Mouse (Mus musculus) lung, postnatal 0 days (tissue): ENCODE data around the gene Zfp182. TPM values are rescaled to one million over a fixed set of nuclear protein-coding genes. Genes with fewer than 3 reads are reported as not detected.

Experiments used
- ATAC-seq: fragments of 200-750 bp; cut with Nextera tagmentation; 2 replicates; pipeline ENCODE4 v1.8.0; 2017; ENCODE audit warnings: moderate library complexity
- DNase-seq: peaks from one replicate; pipeline ENCODE4 v3.0.0-alpha.2; 2016; ENCODE audit warnings: low spot score
- H3K27ac ChIP-seq: fragments of 300-500 bp; sonication (generic); 2 replicates; pipeline ENCODE4 v1.5.1; 2014; ENCODE audit warnings: antibody characterized with exemption, mild to moderate bottlenecking, low read length, mixed read lengths
- H3K27me3 ChIP-seq: fragments of 300-500 bp; sonication (generic); replicated peaks from 2 replicates; pipeline ENCODE4 v1.6.1; 2014; ENCODE audit warnings: low read length, mixed read lengths; ENCODE audit not compliant: insufficient read depth
- H3K36me3 ChIP-seq: fragments of 300-500 bp; sonication (generic); 2 replicates; pipeline ENCODE4 v1.6.1; 2014; ENCODE audit warnings: low read length, mixed read lengths; ENCODE audit not compliant: insufficient read depth
- H3K4me1 ChIP-seq: fragments of 300-500 bp; sonication (generic); 2 replicates; pipeline ENCODE4 v1.6.1; 2014; ENCODE audit warnings: antibody characterized with exemption, low read depth, low read length, mixed read lengths; ENCODE audit not compliant: insufficient read depth
- H3K4me2 ChIP-seq: fragments of 300-500 bp; sonication (generic); replicated peaks from 2 replicates; pipeline ENCODE4 v1.6.1; 2014; ENCODE audit warnings: low read depth, mild to moderate bottlenecking, low read length, moderate library complexity, mixed read lengths
- H3K4me3 ChIP-seq: fragments of 300-500 bp; sonication (generic); 2 replicates; pipeline ENCODE4 v1.5.1; 2014; ENCODE audit warnings: low read depth, low read length
- H3K9ac ChIP-seq: fragments of 300-500 bp; sonication (generic); replicated peaks from 2 replicates; pipeline ENCODE4 v1.6.1; 2014; ENCODE audit warnings: low read depth, mild to moderate bottlenecking
- H3K9me3 ChIP-seq: fragments of 300-500 bp; sonication (generic); 2 replicates; pipeline ENCODE4 v1.6.1; 2016; ENCODE audit warnings: low read length, mixed read lengths
- CTCF ChIP-seq: IDR thresholded peaks from 2 replicates; pipeline ENCODE4 v1.5.1; 2016; ENCODE audit warnings: antibody characterized with exemption, mild to moderate bottlenecking
- EP300 ChIP-seq: IDR thresholded peaks from 2 replicates; pipeline ENCODE4 v1.6.1; 2016; ENCODE audit warnings: antibody characterized with exemption, mild to moderate bottlenecking, control low read depth
- WGBS: fragments of 180-500 bp; shearing (Covaris S2); extraction: QIAGEN DNeasy Blood & Tissue Kit; methylation state at CpG from one replicate; pipeline ENCODE4 v1.1.7; 2014; 5-methylcytosine and 5-hydroxymethylcytosine counted together
- polyA plus RNA-seq: library from polyadenylated mRNA; unstranded; fragments of >200 nt; fragmentation: Nextera tagmentation; extraction: Ambion mirVana; gene quantifications from 2 replicates; pipeline ENCODE4 v1.2.1, GENCODE M21; 2015

Gene Zfp182
- 3.7 and 4.4 TPM in 2 replicates for polyA plus RNA-seq

GRCm38 (mm10) chrX:21061866-21062543 lies at the start of gene Zfp182:
TSS of gene Zfp182 (minus strand) at chrX:21062316.
- Histone ChIP-seq H3K9me3 (no peaks in the 10 kb centered on the region), H3K4me3 (peak within 1 kb of the TSS; percentile 47), H3K4me2 (peak within 1 kb of the TSS; percentile 49), H3K27me3 (no peaks in the 10 kb centered on the region), H3K9ac (peak within 1 kb of the TSS; percentile 36), H3K27ac (no peak within 1 kb of the TSS), H3K36me3 (no peaks in the 10 kb centered on the region), H3K4me1 (no peaks in the 10 kb centered on the region)
- 17% methylated on average over 25 of the region's 25 CpGs for WGBS
- DNase-seq (peak; percentile 93), ATAC-seq (peak; percentile 98)
- TF ChIP-seq EP300: no peak

- Histone ChIP-seq H3K27ac (no peak overlapping the region), H3K4me1 (no peaks in the 10 kb centered on the region), H3K9ac (no peak overlapping the region), H3K4me2 (peak overlapping the region; percentile 47; the same call in 1 of the 2 replicates), H3K9me3 (no peaks in the 10 kb centered on the region), H3K27me3 (no peaks in the 10 kb centered on the region), H3K36me3 (no peaks in the 10 kb centered on the region), H3K4me3 (peak overlapping the region; percentile 41)
- DNase-seq: no peak
- no peak for ATAC-seq
- WGBS: 45% methylated on average over 7 of the region's 7 CpGs
- no peak for TF ChIP-seq EP300
- TF ChIP-seq CTCF: no peak
Measured at GRCm38 (mm10) chrX:21089867-21090239, 27.7 kb upstream of the Zfp182 start.

- 17% methylated on average over 27 of the region's 27 CpGs for WGBS
- DNase-seq (peak; percentile 83), ATAC-seq (peak; percentile 88)
- Histone ChIP-seq H3K4me3 (peak within 1 kb of the TSS; percentile 41), H3K4me1 (no peaks in the 10 kb centered on the region), H3K4me2 (peak within 1 kb of the TSS; percentile 47), H3K27ac (peak within 1 kb of the TSS; percentile 69), H3K27me3 (no peaks in the 10 kb centered on the region), H3K9ac (peak within 1 kb of the TSS; percentile 32), H3K9me3 (no peaks in the 10 kb centered on the region), H3K36me3 (no peaks in the 10 kb centered on the region)
- TF ChIP-seq EP300 (no peak), CTCF (no peak)
Measured at GRCm38 (mm10) chrX:21088983-21089866, 27.1 kb upstream of the Zfp182 start, which contains the start of gene Zfp300. TSS of gene Zfp300 (minus strand) at chrX:21089527.

DNA sequence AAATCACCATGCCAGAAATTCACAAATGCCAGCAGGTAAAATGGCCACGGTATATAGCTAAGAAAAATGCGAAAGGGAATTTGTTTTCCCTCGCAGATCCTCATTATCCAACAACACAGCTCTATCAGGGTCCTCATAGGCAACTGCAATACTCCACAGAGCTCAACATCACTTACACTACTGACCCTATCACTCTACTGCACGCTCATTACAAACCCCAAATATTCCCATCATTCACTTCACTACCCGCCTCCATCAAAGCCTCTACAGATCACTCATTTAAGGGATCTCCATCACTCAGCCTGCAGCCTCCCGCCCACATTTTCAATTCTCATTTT lies 26.5 kb upstream of the Zfp182 start:
- no peaks in the 10 kb centered on the region for H3K36me3 ChIP-seq
- H3K27ac ChIP-seq: no peak overlapping the region
- 33% methylated on average over 6 of the region's 6 CpGs for WGBS
- no peaks in the 10 kb centered on the region for H3K27me3 ChIP-seq
- ATAC-seq (no peak; the same call in 1 of the 2 replicates), DNase-seq (no peak)
- H3K4me3 ChIP-seq: peak overlapping the region; percentile 41
- H3K4me1 ChIP-seq: no peaks in the 10 kb centered on the region
- H3K4me2 ChIP-seq: peak overlapping the region; percentile 47
- no peaks in the 10 kb centered on the region for H3K9me3 ChIP-seq
- TF ChIP-seq EP300: no peak
- TF ChIP-seq CTCF: no peak
- no peak overlapping the region for H3K9ac ChIP-seq

DNA sequence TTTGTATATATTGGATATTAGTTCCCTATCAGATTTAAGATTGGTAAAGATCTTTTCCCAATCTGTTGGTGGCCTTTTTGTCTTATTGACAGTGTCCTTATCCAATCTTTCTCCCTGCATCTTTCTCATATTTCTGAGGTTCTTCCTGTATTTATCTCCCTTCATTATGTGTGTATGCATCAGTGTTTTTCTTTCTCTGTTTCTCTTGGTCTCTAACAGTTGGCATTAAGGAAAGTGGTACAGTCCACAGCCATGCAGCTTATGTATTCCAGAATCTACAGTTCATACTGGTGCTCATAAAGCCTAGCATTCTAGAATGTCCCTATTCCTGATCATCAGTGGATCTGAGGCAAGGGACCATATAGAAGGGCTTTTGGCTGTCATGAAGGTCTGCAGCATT lies 6.0 kb upstream of the Zfp182 start, which contains the start of gene Spaca5:
Gene Spaca5 (plus strand): TSS at position 301 of the 400 bp plus-strand sequence.
- no peak within 1 kb of the TSS for H3K4me3 ChIP-seq
- H3K4me1 ChIP-seq: no peaks in the 10 kb centered on the region
- DNase-seq (no peak), ATAC-seq (no peak)
- no peaks in the 10 kb centered on the region for H3K36me3 ChIP-seq
- H3K4me2 ChIP-seq: no peak within 1 kb of the TSS
- TF ChIP-seq EP300: no peak
- no peak for TF ChIP-seq CTCF
- no peak within 1 kb of the TSS for H3K27ac ChIP-seq
- no peak within 1 kb of the TSS for H3K9ac ChIP-seq
- H3K9me3 ChIP-seq: no peaks in the 10 kb centered on the region
- no peaks in the 10 kb centered on the region for H3K27me3 ChIP-seq

- no peaks in the 10 kb centered on the region for H3K4me1 ChIP-seq
- H3K4me2 ChIP-seq: peak overlapping the region; percentile 36
- no peaks in the 10 kb centered on the region for H3K9me3 ChIP-seq
- H3K27me3 ChIP-seq: no peaks in the 10 kb centered on the region
- TF ChIP-seq EP300: no peak
- no peak for TF ChIP-seq CTCF
- no peak overlapping the region for H3K27ac ChIP-seq
- no peak overlapping the region for H3K9ac ChIP-seq
- WGBS: 76% methylated on average over 3 of the region's 3 CpGs
- no peaks in the 10 kb centered on the region for H3K36me3 ChIP-seq
- DNase-seq (no peak), ATAC-seq (no peak)
- peak overlapping the region; percentile 47 for H3K4me3 ChIP-seq
Measured at GRCm38 (mm10) chrX:21062544-21062890, 401 bp upstream of the Zfp182 start.
